9 mouse cellular contexts compared by ENCODE assay signal in genomic region chr19:10022414-10023303, GRCm38 (mm10). TPM values are rescaled to one million over a fixed set of nuclear protein-coding genes. Genes with fewer than 3 reads are reported as not detected.
DNase-seq lines count a peak whose midpoint lies in the region; ATAC-seq and TF ChIP-seq lines count a peak whose summit lies in the region.
"Had no signal": no experiment of that assay in that cellular context is flagged by ENCODE, and none has a peak within 500 bp of the region (broad histone marks: within the 10 kb centered on the region; RNA-seq: fewer than 3 reads in every experiment).

No protein-coding gene starts in this region.

- no peaks in the 10 kb centered on the region; the same call in 1 of the 2 replicates for H3K27me3 ChIP-seq in erythroblast, embryonic 14.5 days (ENCODE audit: control insufficient read depth)
- peaks cover 40% of the 10 kb centered on the region for H3K27me3 ChIP-seq in E14TG2a.4 (ENCODE audit: insufficient read depth, low read length)
- no peaks in the 10 kb centered on the region for H3K27me3 ChIP-seq in embryonic facial prominence, embryonic 14.5 days (replicated peaks; ENCODE audit: control insufficient read depth, insufficient read depth, low read length)
- no peaks in the 10 kb centered on the region for H3K27me3 ChIP-seq in hindbrain, postnatal 0 days (ENCODE audit: insufficient read depth, low read length)
- no peaks in the 10 kb centered on the region for H3K27me3 ChIP-seq in limb, embryonic 11.5 days (ENCODE audit: control insufficient read depth, insufficient read depth, low read length)
- H3K27me3 ChIP-seq in neural tube, embryonic 13.5 days = 0 out of 2 replicates have a peak, but pooled peaks cover 7% of the 10 kb centered on the region

- H3K9me3 ChIP-seq in erythroblast, embryonic 14.5 days (ENCODE audit: control insufficient read depth, low read length) = no peaks in the 10 kb centered on the region
- no peaks in the 10 kb centered on the region for H3K9me3 ChIP-seq in E14TG2a.4 (ENCODE audit: low read length)
- H3K9me3 ChIP-seq in embryonic facial prominence, embryonic 14.5 days (ENCODE audit: control insufficient read depth, low read length) = no peaks in the 10 kb centered on the region
- no peaks in the 10 kb centered on the region for H3K9me3 ChIP-seq in hindbrain, postnatal 0 days (ENCODE audit: low read length)
- no peaks in the 10 kb centered on the region for H3K9me3 ChIP-seq in limb, embryonic 11.5 days (ENCODE audit: control insufficient read depth, low read length)
- H3K9me3 ChIP-seq in neural tube, embryonic 13.5 days = no peaks in the 10 kb centered on the region
- H3K9me3 ChIP-seq: G1E had no signal

- no peak for ATAC-seq in erythroblast, adult 5-6 weeks (replicated peaks; ENCODE audit: low FRiP score, poor library complexity, severe bottlenecking)
- ATAC-seq in embryonic facial prominence, embryonic 14.5 days (ENCODE audit: low read depth) = peak; percentile 30; the same call in 1 of the 2 replicates
- peak; percentile 48 for ATAC-seq in hindbrain, postnatal 0 days
- no peak for ATAC-seq in limb, embryonic 11.5 days (ENCODE audit: insufficient number of reproducible peaks, low FRiP score, low TSS enrichment, low read depth)
- no peak for ATAC-seq in neural tube, embryonic 13.5 days (ENCODE audit: low read depth)

- no peak overlapping the region for H3K4me2 ChIP-seq in embryonic facial prominence, embryonic 14.5 days (ENCODE audit: low read depth, low read length)
- no peak overlapping the region for H3K4me2 ChIP-seq in hindbrain, postnatal 0 days (ENCODE audit: low read depth, low read length)
- no peak overlapping the region for H3K4me2 ChIP-seq in limb, embryonic 11.5 days (ENCODE audit: low read depth, severe bottlenecking)
- no peak overlapping the region for H3K4me2 ChIP-seq in neural tube, embryonic 13.5 days

- TF ChIP-seq CTCF in E14TG2a.4 (conservative IDR thresholded peaks at IDR 0.05; ENCODE audit: low read length) = peak; percentile 21
- peak; percentile 60 for TF ChIP-seq CTCF in hindbrain, postnatal 0 days (IDR thresholded peaks at IDR 0.05; ENCODE audit: low read depth)

- peaks cover 99% of the 10 kb centered on the region for H3K36me3 ChIP-seq in erythroblast, embryonic 14.5 days (ENCODE audit: control insufficient read depth)
- peaks cover 7% of the 10 kb centered on the region; the same call in 1 of the 2 replicates for H3K36me3 ChIP-seq in E14TG2a.4 (ENCODE audit: insufficient read depth, low read length)
- H3K36me3 ChIP-seq in embryonic facial prominence, embryonic 14.5 days (ENCODE audit: control insufficient read depth, insufficient read depth, low read length) = peaks cover 2% of the 10 kb centered on the region
- no peaks in the 10 kb centered on the region for H3K36me3 ChIP-seq in hindbrain, postnatal 0 days (ENCODE audit: insufficient read depth, low read length)
- H3K36me3 ChIP-seq in limb, embryonic 11.5 days (ENCODE audit: control insufficient read depth, insufficient read depth, low read length) = no peaks in the 10 kb centered on the region; the same call in 1 of the 2 replicates
- H3K36me3 ChIP-seq in neural tube, embryonic 13.5 days = no peaks in the 10 kb centered on the region

- peak overlapping the region; percentile 76 for H3K27ac ChIP-seq in embryonic facial prominence, embryonic 14.5 days (replicated peaks; ENCODE audit: low read depth, low read length)
- peak overlapping the region; percentile 27; the same call in 1 of the 2 replicates for H3K27ac ChIP-seq in hindbrain, postnatal 0 days
- no peak overlapping the region for H3K27ac ChIP-seq in limb, embryonic 11.5 days (replicated peaks; ENCODE audit: low read depth, low read length)
- peak overlapping the region; percentile 61 for H3K27ac ChIP-seq in neural tube, embryonic 13.5 days (replicated peaks)

- peak overlapping the region; percentile 40; the same call in 1 of the 2 replicates for H3K9ac ChIP-seq in embryonic facial prominence, embryonic 14.5 days (ENCODE audit: low read depth, low read length)
- no peak overlapping the region; the same call in 1 of the 2 replicates for H3K9ac ChIP-seq in hindbrain, postnatal 0 days (replicated peaks; ENCODE audit: low read length)
- no peak overlapping the region for H3K9ac ChIP-seq in limb, embryonic 11.5 days (ENCODE audit: low read length)
- peak overlapping the region; percentile 22; the same call in 1 of the 2 replicates for H3K9ac ChIP-seq in neural tube, embryonic 13.5 days

- H3K4me3 ChIP-seq in erythroblast, embryonic 14.5 days (replicated peaks) = peak overlapping the region; percentile 27
- no peak overlapping the region for H3K4me3 ChIP-seq in E14TG2a.4 (replicated peaks; ENCODE audit: low read length)
- H3K4me3 ChIP-seq in embryonic facial prominence, embryonic 14.5 days (ENCODE audit: low read depth, low read length) = no peak overlapping the region
- no peak overlapping the region for H3K4me3 ChIP-seq in hindbrain, postnatal 0 days (ENCODE audit: low read length)
- H3K4me3 ChIP-seq in limb, embryonic 11.5 days (ENCODE audit: low read depth, low read length) = no peak overlapping the region
- no peak overlapping the region for H3K4me3 ChIP-seq in neural tube, embryonic 13.5 days

- peaks cover 92% of the 10 kb centered on the region for H3K4me1 ChIP-seq in erythroblast, embryonic 14.5 days (ENCODE audit: control insufficient read depth)
- H3K4me1 ChIP-seq in E14TG2a.4 (replicated peaks; ENCODE audit: low read depth, low read length) = peaks cover 59% of the 10 kb centered on the region
- peaks cover 38% of the 10 kb centered on the region for H3K4me1 ChIP-seq in embryonic facial prominence, embryonic 14.5 days (ENCODE audit: control insufficient read depth, insufficient read depth, low read length)
- peaks cover 20% of the 10 kb centered on the region for H3K4me1 ChIP-seq in hindbrain, postnatal 0 days (ENCODE audit: insufficient read depth, low read length)
- peaks cover 19% of the 10 kb centered on the region for H3K4me1 ChIP-seq in limb, embryonic 11.5 days (ENCODE audit: control insufficient read depth, insufficient read depth, low read length)
- peaks cover 34% of the 10 kb centered on the region for H3K4me1 ChIP-seq in neural tube, embryonic 13.5 days (replicated peaks)

- DNase-seq in embryonic facial prominence, embryonic 14.5 days (ENCODE audit: low spot score) = peak; percentile 68
- peak; percentile 68 for DNase-seq in hindbrain, postnatal 0 days (ENCODE audit: low spot score)
- DNase-seq in limb, embryonic 11.5 days (ENCODE audit: low spot score) = peak; percentile 60
- DNase-seq in cerebellum, adult 18-20 months = no peak

- WGBS in embryonic facial prominence, embryonic 14.5 days = 65% methylated on average over 5 of the region's 5 CpGs
- 59% methylated on average over 5 of the region's 5 CpGs for WGBS in hindbrain, postnatal 0 days
- 79% methylated on average over 5 of the region's 5 CpGs for WGBS in limb, embryonic 11.5 days
- WGBS in neural tube, embryonic 13.5 days = 70% methylated on average over 5 of the region's 5 CpGs

RNA-seq across cellular contexts. Expression of gene Fads3, which starts 18.7 kb away (rescaled TPM):
- polyA plus RNA-seq in erythroblast, embryonic 14.5 days (2012) = 11.1 and 13.7 TPM in 2 replicates
- 1.7 and 12.1 TPM in 2 replicates for total RNA-seq in erythroblast, adult 5-6 weeks (2015; ENCODE audit: low replicate concordance)
- total RNA-seq in erythroblast, adult 5-6 weeks (2017; ENCODE audit: low replicate concordance) = 9.3 and 18.5 TPM in 2 replicates
- 15.6 and 20.9 TPM in 2 replicates for polyA plus RNA-seq in embryonic facial prominence, embryonic 14.5 days (2014; fragmentation: Nextera tagmentation; extraction: Ambion mirVana)
- total RNA-seq in hindbrain, postnatal 0 days (2014; rRNA removed) = 52.5 and 59.0 TPM in 2 replicates
- 35.1 and 37.4 TPM in 2 replicates for polyA plus RNA-seq in hindbrain, postnatal 0 days (2015; fragmentation: Nextera tagmentation; extraction: Ambion mirVana)
- 2.3 and 3.3 TPM in 2 replicates for polyA plus RNA-seq in limb, embryonic 11.5 days (2014; fragmentation: Nextera tagmentation; extraction: Ambion mirVana)
- polyA plus RNA-seq in neural tube, embryonic 13.5 days (2015; fragmentation: Nextera tagmentation; extraction: Ambion mirVana) = 18.8 and 19.1 TPM in 2 replicates

RNA-seq across cellular contexts. Expression of gene Rab3il1, which starts 21.2 kb away (rescaled TPM):
- 90.0 and 90.9 TPM in 2 replicates for polyA plus RNA-seq in erythroblast, embryonic 14.5 days (2012)
- total RNA-seq in erythroblast, adult 5-6 weeks (2015; ENCODE audit: low replicate concordance) = 263 and 307 TPM in 2 replicates
- total RNA-seq in erythroblast, adult 5-6 weeks (2017; ENCODE audit: low replicate concordance) = 530 and 535 TPM in 2 replicates
- 48.1 and 54.4 TPM in 2 replicates for polyA plus RNA-seq in embryonic facial prominence, embryonic 14.5 days (2014; fragmentation: Nextera tagmentation; extraction: Ambion mirVana)
- 19.7 and 23.0 TPM in 2 replicates for total RNA-seq in hindbrain, postnatal 0 days (2014; rRNA removed)
- 20.1 and 22.2 TPM in 2 replicates for polyA plus RNA-seq in hindbrain, postnatal 0 days (2015; fragmentation: Nextera tagmentation; extraction: Ambion mirVana)
- 39.8 and 44.5 TPM in 2 replicates for polyA plus RNA-seq in limb, embryonic 11.5 days (2014; fragmentation: Nextera tagmentation; extraction: Ambion mirVana)
- polyA plus RNA-seq in neural tube, embryonic 13.5 days (2015; fragmentation: Nextera tagmentation; extraction: Ambion mirVana) = 25.2 and 26.2 TPM in 2 replicates

RNA-seq across cellular contexts. Expression of gene Best1, which starts 21.2 kb away (rescaled TPM):
- not detected in 2 replicates for polyA plus RNA-seq in erythroblast, embryonic 14.5 days (2012)
- not detected in 2 replicates for total RNA-seq in erythroblast, adult 5-6 weeks (2015; ENCODE audit: low replicate concordance)
- total RNA-seq in erythroblast, adult 5-6 weeks (2017; ENCODE audit: low replicate concordance) = not detected in 2 replicates
- polyA plus RNA-seq in embryonic facial prominence, embryonic 14.5 days (2014; fragmentation: Nextera tagmentation; extraction: Ambion mirVana) = 1.5 and 2.2 TPM in 2 replicates
- total RNA-seq in hindbrain, postnatal 0 days (2014; rRNA removed) = 0.86 and 1.5 TPM in 2 replicates
- polyA plus RNA-seq in hindbrain, postnatal 0 days (2015; fragmentation: Nextera tagmentation; extraction: Ambion mirVana) = 2.6 and 3.0 TPM in 2 replicates
- polyA plus RNA-seq in limb, embryonic 11.5 days (2014; fragmentation: Nextera tagmentation; extraction: Ambion mirVana) = 1.9 and 2.4 TPM in 2 replicates
- polyA plus RNA-seq in neural tube, embryonic 13.5 days (2015; fragmentation: Nextera tagmentation; extraction: Ambion mirVana) = 1.0 and 1.5 TPM in 2 replicates

RNA-seq across cellular contexts. Expression of gene Fth1, which starts 42.3 kb away (rescaled TPM):
- polyA plus RNA-seq in erythroblast, embryonic 14.5 days (2012) = 1,886 and 6,516 TPM in 2 replicates
- 939 and 1,145 TPM in 2 replicates for total RNA-seq in erythroblast, adult 5-6 weeks (2015; ENCODE audit: low replicate concordance)
- 1,067 and 1,257 TPM in 2 replicates for total RNA-seq in erythroblast, adult 5-6 weeks (2017; ENCODE audit: low replicate concordance)
- polyA plus RNA-seq in embryonic facial prominence, embryonic 14.5 days (2014; fragmentation: Nextera tagmentation; extraction: Ambion mirVana) = 1,690 and 1,712 TPM in 2 replicates
- 301 and 443 TPM in 2 replicates for total RNA-seq in hindbrain, postnatal 0 days (2014; rRNA removed)
- polyA plus RNA-seq in hindbrain, postnatal 0 days (2015; fragmentation: Nextera tagmentation; extraction: Ambion mirVana) = 2,616 and 2,786 TPM in 2 replicates
- 1,189 and 1,219 TPM in 2 replicates for polyA plus RNA-seq in limb, embryonic 11.5 days (2014; fragmentation: Nextera tagmentation; extraction: Ambion mirVana)
- 1,616 and 1,651 TPM in 2 replicates for polyA plus RNA-seq in neural tube, embryonic 13.5 days (2015; fragmentation: Nextera tagmentation; extraction: Ambion mirVana)

Comparison
In these comparisons a context has a peak if more than half of its experiments do, and no peak if none do; other contexts are left out.
1. ATAC-seq: peak in embryonic facial prominence, embryonic 14.5 days (single experiment) and hindbrain, postnatal 0 days (single experiment); none in erythroblast, adult 5-6 weeks (single experiment), limb, embryonic 11.5 days (single experiment) and neural tube, embryonic 13.5 days (single experiment).
2. DNase-seq: peak in embryonic facial prominence, embryonic 14.5 days (single experiment), hindbrain, postnatal 0 days (single experiment) and limb, embryonic 11.5 days (single experiment); none in cerebellum, adult 18-20 months (0 of 2).
3. H3K9ac ChIP-seq: peak in embryonic facial prominence, embryonic 14.5 days (single experiment) and neural tube, embryonic 13.5 days (single experiment); none in hindbrain, postnatal 0 days (single experiment) and limb, embryonic 11.5 days (single experiment).